Mouse (Mus musculus): ENCODE results near the gene Tmem217.

DNA sequence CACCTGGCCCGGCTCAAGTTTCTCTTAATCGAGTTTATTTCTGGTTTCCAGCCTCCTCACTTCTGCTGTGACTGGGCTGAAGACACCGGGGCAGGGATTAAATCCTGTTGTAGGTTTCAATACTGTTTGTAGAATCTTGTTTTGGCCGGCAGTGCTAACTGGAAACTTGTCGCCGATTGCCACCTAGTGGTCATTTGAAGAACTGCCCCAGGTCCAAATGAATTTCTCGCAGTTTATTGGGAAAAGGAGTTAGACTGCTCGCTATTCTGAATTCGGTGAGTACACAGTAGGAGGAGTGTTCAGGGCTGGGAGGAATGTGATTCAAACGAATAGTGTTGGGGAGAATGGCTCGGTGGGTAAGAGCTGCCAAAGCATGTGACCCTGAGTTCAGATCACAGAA, 37.8 kb downstream of the Tmem217 start:
- TF ChIP-seq SIN3A (IDR thresholded peaks at IDR 0.05; ENCODE audit: low read length) (peak; percentile 69), POLR2A (IDR thresholded peaks at IDR 0.05; ENCODE audit: control insufficient read depth in 1 of 2, insufficient read depth in 1 of 2, low read depth in 1 of 2, low read length in 2 of 2, poor library complexity in 1 of 2) (no peak), CTCF (IDR thresholded peaks at IDR 0.05 in 2 of 3, conservative IDR thresholded peaks at IDR 0.05 in 1 of 3; ENCODE audit: control insufficient read depth in 1 of 3, insufficient read depth in 1 of 3, low read depth in 2 of 3, low read length in 3 of 3, poor library complexity in 1 of 3, severe bottlenecking in 1 of 3) (peak; percentile 89 to 99 (median 94)), CHD2 (IDR thresholded peaks at IDR 0.05; ENCODE audit: low read length) (no peak), ZC3H11A (IDR thresholded peaks at IDR 0.05; ENCODE audit: low read depth, low read length) (peak; percentile 99), USF1 (IDR thresholded peaks at IDR 0.05; ENCODE audit: low read depth, low read length) (no peak), TCF12 (IDR thresholded peaks at IDR 0.05; ENCODE audit: low read depth, low read length) (no peak), MYB (IDR thresholded peaks at IDR 0.05; ENCODE audit: low read depth, low read length) (no peak), MAX (IDR thresholded peaks at IDR 0.05; ENCODE audit: low read length) (no peak), ZMIZ1 (IDR thresholded peaks at IDR 0.05; ENCODE audit: low read depth, low read length) (no peak), GATA1 (IDR thresholded peaks at IDR 0.05; ENCODE audit: low read depth, low read length) (no peak), RAD21 (IDR thresholded peaks at IDR 0.05; ENCODE audit: low read depth, low read length) (no peak; the same call in none of the 2 replicates), MAZ (IDR thresholded peaks at IDR 0.05; ENCODE audit: low read depth, low read length) (no peak), SMC3 (IDR thresholded peaks at IDR 0.05; ENCODE audit: low read depth, low read length) (peak; percentile 99)
